Mouse (Mus musculus): Measurements from ENCODE around the gene Pla2g2d. TPM values are rescaled to one million over a fixed set of nuclear protein-coding genes. Genes with fewer than 3 reads are reported as not detected.
"Not testable (repeated sequence)": the region's sequence is repeated elsewhere in the genome, so short reads cannot be mapped to it uniquely, and the experiment has no call there.

The Pla2g2d gene
- polyA plus RNA-seq, 1 experiment from 2014 or later = 0.32 TPM

DNA sequence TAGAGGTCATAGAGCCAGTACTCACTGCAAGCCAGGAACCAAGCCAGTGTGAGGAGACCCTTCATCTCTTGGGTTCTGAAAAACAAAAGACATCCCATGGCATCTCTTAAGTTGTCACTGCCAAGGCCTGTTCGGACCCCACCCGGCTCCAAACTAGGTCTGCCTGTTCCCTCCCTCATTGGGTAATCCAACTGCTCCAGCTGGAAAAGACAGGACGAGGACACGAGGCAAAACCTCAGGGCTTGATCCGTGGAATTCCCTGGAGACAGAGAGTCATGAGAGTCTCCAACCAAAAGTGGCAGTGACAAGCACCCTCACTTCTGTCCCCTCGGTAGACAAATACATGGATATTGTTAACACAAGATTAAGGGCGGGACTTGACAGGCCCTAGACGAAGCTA, 30.6 kb downstream of the Pla2g2d start:
- ATAC-seq (ENCODE audit: insufficient number of reproducible peaks, insufficient read depth, low FRiP score, low TSS enrichment) = no peak
- WGBS = 83% methylated on average over 8 of the region's 8 CpGs
- no peaks in the 10 kb centered on the region for H3K9me3 ChIP-seq
- H3K27me3 ChIP-seq = no peaks in the 10 kb centered on the region
- no peak overlapping the region for H3K9ac ChIP-seq
- H3K4me3 ChIP-seq = no peak overlapping the region
- no peaks in the 10 kb centered on the region for H3K36me3 ChIP-seq
- H3K27ac ChIP-seq = no peak overlapping the region
- H3K4me2 ChIP-seq (replicated peaks) = no peak overlapping the region
- H3K4me1 ChIP-seq = no peaks in the 10 kb centered on the region

- Histone ChIP-seq H3K4me2 (replicated peaks) (no peak overlapping the region), H3K36me3 (no peaks in the 10 kb centered on the region), H3K27ac (no peak overlapping the region), H3K4me3 (no peak overlapping the region), H3K27me3 (no peaks in the 10 kb centered on the region), H3K4me1 (no peaks in the 10 kb centered on the region), H3K9me3 (no peaks in the 10 kb centered on the region), H3K9ac (no peak overlapping the region)
- ATAC-seq (ENCODE audit: insufficient number of reproducible peaks, insufficient read depth, low FRiP score, low TSS enrichment) = no peak
- 62% methylated on average over 7 of the region's 7 CpGs for WGBS
These were observed 31.5 kb downstream of the Pla2g2d start for GRCm38 (mm10) chr4:138806920-138807541.

DNA sequence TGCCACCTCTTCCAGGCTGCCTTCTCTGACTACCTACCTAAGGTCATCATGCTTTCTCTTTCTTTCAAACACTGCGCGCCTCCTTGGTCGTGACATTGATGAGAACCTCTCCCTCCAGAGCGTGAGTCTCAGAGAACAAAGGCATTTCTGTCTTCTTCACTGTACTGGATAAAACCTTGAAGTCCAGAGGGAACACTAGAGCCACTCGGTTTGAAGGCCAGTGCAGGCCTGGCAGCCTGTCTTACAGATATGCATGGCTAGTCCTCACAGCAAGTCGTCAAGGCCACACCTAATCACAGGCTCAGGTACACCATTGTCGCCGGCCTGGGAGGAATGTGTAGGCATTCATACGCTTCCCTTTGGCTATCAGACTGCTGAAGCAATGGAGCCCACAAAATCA, 40.6 kb downstream of the Pla2g2d start:
- WGBS = 79% methylated on average over 9 of the region's 9 CpGs
- peaks cover 9% of the 10 kb centered on the region for H3K4me1 ChIP-seq
- H3K4me2 ChIP-seq (replicated peaks) = no peak overlapping the region
- H3K9me3 ChIP-seq = no peaks in the 10 kb centered on the region
- H3K27me3 ChIP-seq = no peaks in the 10 kb centered on the region
- no peaks in the 10 kb centered on the region for H3K36me3 ChIP-seq
- H3K4me3 ChIP-seq = no peak overlapping the region
- H3K27ac ChIP-seq = no peak overlapping the region
- ATAC-seq (ENCODE audit: insufficient number of reproducible peaks, insufficient read depth, low FRiP score, low TSS enrichment) = no peak
- H3K9ac ChIP-seq = no peak overlapping the region

GRCm38 (mm10) chr4:138817736-138818135, 42.2 kb downstream of the Pla2g2d start:
- H3K27ac ChIP-seq = no peak overlapping the region
- 76% methylated on average over 6 of the region's 6 CpGs for WGBS
- no peak overlapping the region for H3K4me3 ChIP-seq
- H3K4me2 ChIP-seq (replicated peaks) = no peak overlapping the region
- H3K9me3 ChIP-seq = peaks cover 6% of the 10 kb centered on the region; the same call in 1 of the 2 replicates
- H3K36me3 ChIP-seq = no peaks in the 10 kb centered on the region
- H3K9ac ChIP-seq = no peak overlapping the region
- H3K27me3 ChIP-seq = no peaks in the 10 kb centered on the region
- peaks cover 9% of the 10 kb centered on the region for H3K4me1 ChIP-seq
- no peak for ATAC-seq (ENCODE audit: insufficient number of reproducible peaks, insufficient read depth, low FRiP score, low TSS enrichment)

- no peaks in the 10 kb centered on the region for H3K36me3 ChIP-seq
- no peak overlapping the region for H3K4me3 ChIP-seq
- WGBS = 39% methylated on average over 8 of the region's 8 CpGs
- H3K4me1 ChIP-seq = peaks cover 9% of the 10 kb centered on the region
- H3K27me3 ChIP-seq = no peaks in the 10 kb centered on the region
- H3K4me2 ChIP-seq (replicated peaks) = no peak overlapping the region
- peaks cover 6% of the 10 kb centered on the region; the same call in 1 of the 2 replicates for H3K9me3 ChIP-seq
- H3K9ac ChIP-seq = no peak overlapping the region
- H3K27ac ChIP-seq = no peak overlapping the region
- ATAC-seq (ENCODE audit: insufficient number of reproducible peaks, insufficient read depth, low FRiP score, low TSS enrichment) = peak; percentile 41; the same call in 1 of the 2 replicates
These were observed 43.6 kb downstream of the Pla2g2d start for GRCm38 (mm10) chr4:138819101-138819500.

DNA sequence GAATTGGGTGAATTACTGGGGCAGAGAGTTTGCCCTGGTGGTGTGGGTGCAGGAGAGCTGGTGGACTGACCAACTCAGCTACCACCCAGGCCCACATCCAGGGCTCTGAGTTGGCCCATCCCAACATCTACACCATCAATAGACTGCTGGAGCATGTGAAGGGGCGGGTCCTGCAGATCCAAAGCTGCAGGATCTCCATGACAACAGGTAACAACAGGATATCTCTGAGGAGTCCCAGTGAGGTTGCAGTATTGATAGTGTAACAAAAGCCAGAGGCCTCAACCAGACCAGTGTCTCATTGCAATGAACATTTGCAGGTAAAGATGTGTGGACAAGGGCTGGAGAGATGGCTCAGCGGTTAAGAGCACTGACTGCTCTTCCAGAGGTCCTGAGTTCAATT, 45.5 kb downstream of the Pla2g2d start:
- Histone ChIP-seq H3K4me1 (peaks cover 9% of the 10 kb centered on the region), H3K9ac (no peak overlapping the region), H3K36me3 (no peaks in the 10 kb centered on the region), H3K27me3 (no peaks in the 10 kb centered on the region), H3K4me2 (replicated peaks) (no peak overlapping the region), H3K9me3 (peaks cover 6% of the 10 kb centered on the region; the same call in 1 of the 2 replicates), H3K4me3 (no peak overlapping the region), H3K27ac (no peak overlapping the region)
- no peak for ATAC-seq (ENCODE audit: insufficient number of reproducible peaks, insufficient read depth, low FRiP score, low TSS enrichment)
- 85% methylated on average over 2 of the region's 2 CpGs for WGBS

GRCm38 (mm10) chr4:138824161-138824560, 48.6 kb downstream of the Pla2g2d start:
- H3K27ac ChIP-seq, H3K4me1 ChIP-seq: not testable (repeated sequence)

DNA sequence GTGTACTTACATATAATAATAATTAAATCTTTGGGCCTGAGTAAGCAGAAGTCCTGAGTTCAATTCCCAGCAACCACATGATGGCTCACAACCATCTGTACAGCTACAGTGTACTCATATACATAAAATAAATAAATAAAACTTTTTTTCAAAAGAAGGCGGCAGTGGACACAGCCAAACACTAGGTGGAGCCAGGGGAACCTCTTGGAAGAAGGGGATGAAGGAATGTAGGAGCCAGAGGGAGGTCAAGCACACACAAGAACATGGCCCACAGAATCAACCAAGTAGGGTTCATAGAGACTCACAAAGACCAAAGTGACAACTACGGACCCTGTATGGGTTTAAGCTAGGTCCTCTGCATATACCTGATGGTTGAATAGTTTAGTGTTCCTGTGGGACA, 49.1 kb downstream of the Pla2g2d start:
- no peak overlapping the region for H3K4me3 ChIP-seq
- ATAC-seq (ENCODE audit: insufficient number of reproducible peaks, insufficient read depth, low FRiP score, low TSS enrichment) = no peak
- H3K27me3 ChIP-seq = no peaks in the 10 kb centered on the region
- peaks cover 6% of the 10 kb centered on the region; the same call in 1 of the 2 replicates for H3K9me3 ChIP-seq
- no peak overlapping the region for H3K9ac ChIP-seq
- WGBS = 82% methylated on average over 2 of the region's 2 CpGs
- H3K4me2 ChIP-seq (replicated peaks) = no peak overlapping the region
- no peak overlapping the region for H3K27ac ChIP-seq
- H3K36me3 ChIP-seq = no peaks in the 10 kb centered on the region
- peaks cover under 1% of the 10 kb centered on the region; the same call in 1 of the 2 replicates for H3K4me1 ChIP-seq

More at GRCm38 (mm10) chr4:138824161-138824560, 48.6 kb downstream of the Pla2g2d start:
- not testable (repeated sequence) for H3K9ac ChIP-seq; H3K4me2 ChIP-seq (replicated peaks); H3K4me3 ChIP-seq; H3K27me3 ChIP-seq; H3K36me3 ChIP-seq; ATAC-seq (ENCODE audit: insufficient number of reproducible peaks, insufficient read depth, low FRiP score, low TSS enrichment); H3K9me3 ChIP-seq
- WGBS = 76% methylated on average over 2 of the region's 2 CpGs

DNA sequence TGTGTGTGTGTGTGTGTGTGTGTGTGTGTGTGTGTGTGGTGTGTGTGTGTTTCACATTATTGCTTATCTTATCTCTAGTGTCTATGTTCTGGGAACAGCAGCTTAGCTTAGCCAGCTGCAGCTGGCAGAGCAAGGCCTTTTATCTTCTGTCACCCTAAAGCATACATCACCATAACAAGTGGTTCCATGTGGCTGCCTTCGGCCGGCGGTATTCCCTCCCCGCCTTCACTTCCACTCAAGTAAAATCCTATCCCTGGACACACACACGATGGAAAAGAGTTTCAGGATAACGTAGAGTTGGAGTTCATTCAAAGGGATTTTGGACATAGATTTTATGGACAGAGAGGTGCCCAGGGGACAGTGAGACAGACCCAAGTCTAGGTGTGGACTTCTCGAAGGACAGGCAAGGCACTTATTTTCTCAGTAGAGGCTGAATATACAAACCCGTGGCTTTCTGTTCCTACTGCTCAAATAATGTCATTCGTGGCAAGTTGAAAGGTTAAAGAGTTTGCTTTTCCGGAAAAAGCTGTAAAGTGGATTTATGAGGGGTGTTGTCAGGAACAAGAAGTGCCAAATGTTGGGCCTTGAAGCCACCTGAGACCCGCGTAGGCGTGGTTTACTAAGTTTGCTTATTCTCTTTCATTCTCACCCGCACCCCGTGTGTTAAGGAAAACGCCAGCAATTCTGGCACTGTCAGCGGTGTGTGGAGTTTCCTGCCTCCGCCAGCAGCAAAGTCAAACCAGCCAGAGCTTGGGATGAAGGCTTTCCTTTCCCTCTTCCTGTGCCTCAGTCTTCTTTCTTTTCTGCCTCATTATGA, 50.4 kb downstream of the Pla2g2d start:
- no peak overlapping the region for H3K4me3 ChIP-seq
- H3K4me2 ChIP-seq (replicated peaks) = no peak overlapping the region
- no peak overlapping the region for H3K27ac ChIP-seq
- no peaks in the 10 kb centered on the region for H3K27me3 ChIP-seq
- no peak overlapping the region for H3K9ac ChIP-seq
- H3K9me3 ChIP-seq = peaks cover 6% of the 10 kb centered on the region; the same call in 1 of the 2 replicates
- no peak for ATAC-seq (ENCODE audit: insufficient number of reproducible peaks, insufficient read depth, low FRiP score, low TSS enrichment)
- H3K36me3 ChIP-seq = no peaks in the 10 kb centered on the region
- WGBS = 62% methylated on average over 18 of the region's 18 CpGs
- 0 out of 2 replicates have a peak, but pooled peaks cover 3% of the 10 kb centered on the region for H3K4me1 ChIP-seq

DNA sequence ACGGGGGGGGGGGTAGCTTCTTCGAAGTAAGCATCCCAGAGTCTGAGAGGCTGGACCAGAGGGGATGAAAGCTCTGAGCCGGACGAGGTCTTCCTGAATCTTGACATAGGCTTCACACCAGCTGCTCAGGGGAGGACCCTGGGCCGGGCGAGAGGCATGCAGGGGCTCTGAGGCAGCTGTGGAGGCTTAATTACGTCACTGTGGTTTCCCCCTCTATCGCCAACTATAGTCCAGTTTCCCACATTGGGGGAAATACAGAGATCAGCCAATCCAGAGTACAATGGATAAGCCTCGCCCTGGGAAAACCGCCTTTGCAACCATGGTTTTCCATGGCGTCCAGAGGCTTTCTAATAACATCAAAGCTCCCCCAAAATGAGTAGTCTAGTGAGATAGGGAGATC, 51.6 kb downstream of the Pla2g2d start:
- Histone ChIP-seq H3K27ac (no peak overlapping the region), H3K9me3 (peaks cover 5% of the 10 kb centered on the region; the same call in 1 of the 2 replicates), H3K4me3 (no peak overlapping the region), H3K9ac (no peak overlapping the region), H3K4me1 (0 out of 2 replicates have a peak, but pooled peaks cover 3% of the 10 kb centered on the region), H3K36me3 (no peaks in the 10 kb centered on the region), H3K4me2 (replicated peaks) (no peak overlapping the region), H3K27me3 (no peaks in the 10 kb centered on the region)
- no peak for ATAC-seq (ENCODE audit: insufficient number of reproducible peaks, insufficient read depth, low FRiP score, low TSS enrichment)
- 65% methylated on average over 11 of the region's 11 CpGs for WGBS

Measured in embryonic facial prominence, embryonic 12.5 days (tissue).